Mouse (Mus musculus) retina, embryonic 14.5 days (tissue): ENCODE measurements at regions not wholly inside any gene's neighbourhood (a gene's known extent, or its start where the extent isn't known, plus 50 kb on each side); places are given as distances from the start of the nearest gene placed in this dataset.
A peak's percentile ranks its signal among the peaks of the same experiment; 100 is the strongest.

Source experiments
- DNase-seq: peaks from one replicate; pipeline ENCODE4 v3.0.0-alpha.2; 2015; ENCODE audit warnings: low spot score

- no peak for DNase-seq
These were observed 88.7 kb upstream of the Hdac4 start for GRCm38 (mm10) chr1:92284155-92284554.

DNA sequence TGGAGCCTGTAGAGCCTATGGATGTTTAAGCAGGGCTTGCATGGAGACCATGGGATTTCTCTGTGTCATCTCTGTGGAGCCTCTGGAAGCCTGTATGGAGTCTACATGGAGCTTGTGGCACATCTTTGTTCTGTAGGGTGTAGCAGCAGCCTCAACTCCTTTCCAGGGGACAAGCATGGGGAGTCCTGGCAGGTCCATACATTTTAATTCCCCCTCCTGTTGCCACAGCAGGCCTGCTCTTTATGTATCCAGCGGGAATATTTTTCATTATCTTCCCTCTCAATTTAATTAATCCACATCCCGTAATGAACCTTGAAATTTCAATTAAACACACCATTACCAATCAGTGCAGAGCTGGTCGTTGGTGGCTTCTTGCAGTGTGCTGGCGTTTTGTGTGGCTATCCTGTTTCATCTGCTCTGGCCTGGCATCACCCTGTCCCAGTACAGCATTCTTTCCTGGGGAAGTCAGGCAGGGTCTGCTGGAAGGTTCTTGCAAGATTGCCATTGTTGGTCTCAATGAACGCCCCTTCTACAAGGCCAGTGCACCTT lies 81.8 kb upstream of the Hdac4 start:
- DNase-seq, result no peak

DNA sequence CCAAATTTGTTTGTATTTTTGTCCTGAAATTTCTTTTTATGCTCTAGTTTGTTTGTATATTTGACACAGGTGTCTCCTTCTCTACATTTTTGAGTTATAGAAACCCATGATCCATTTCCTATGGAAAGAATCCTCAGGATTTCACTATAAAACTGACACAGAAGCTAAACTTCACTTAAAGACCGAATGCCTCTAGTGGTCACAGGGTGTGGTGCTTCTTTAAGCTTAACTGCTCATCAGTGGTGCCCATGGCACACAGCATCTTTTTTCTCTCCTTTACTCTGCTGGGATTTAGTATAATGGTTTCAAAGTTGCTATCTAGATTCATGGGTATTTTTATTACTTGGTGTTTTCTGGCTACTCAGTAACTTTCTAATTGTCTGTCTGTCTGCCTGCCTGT lies 79.9 kb upstream of the Hdac4 start:
- DNase-seq, result no peak

DNA sequence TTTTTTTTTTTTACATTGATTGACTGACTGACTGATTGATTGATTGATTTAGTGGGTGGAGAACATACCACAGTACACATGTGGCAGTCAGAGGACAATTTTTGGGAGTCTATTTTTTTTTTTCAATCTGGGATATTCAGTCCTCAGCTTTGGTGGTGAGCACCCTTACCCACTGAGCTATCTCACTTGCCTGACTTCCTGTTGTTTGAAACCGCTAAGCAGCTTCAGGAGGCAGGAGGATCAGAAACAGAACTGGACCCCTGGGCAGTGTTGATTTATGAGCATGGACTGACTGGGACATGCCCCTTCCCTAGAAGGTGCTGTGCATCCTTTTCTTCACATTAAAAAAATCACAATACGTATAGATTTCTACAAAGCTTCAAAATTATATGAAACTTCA lies 78.3 kb upstream of the Hdac4 start:
- DNase-seq, result no peak

DNA sequence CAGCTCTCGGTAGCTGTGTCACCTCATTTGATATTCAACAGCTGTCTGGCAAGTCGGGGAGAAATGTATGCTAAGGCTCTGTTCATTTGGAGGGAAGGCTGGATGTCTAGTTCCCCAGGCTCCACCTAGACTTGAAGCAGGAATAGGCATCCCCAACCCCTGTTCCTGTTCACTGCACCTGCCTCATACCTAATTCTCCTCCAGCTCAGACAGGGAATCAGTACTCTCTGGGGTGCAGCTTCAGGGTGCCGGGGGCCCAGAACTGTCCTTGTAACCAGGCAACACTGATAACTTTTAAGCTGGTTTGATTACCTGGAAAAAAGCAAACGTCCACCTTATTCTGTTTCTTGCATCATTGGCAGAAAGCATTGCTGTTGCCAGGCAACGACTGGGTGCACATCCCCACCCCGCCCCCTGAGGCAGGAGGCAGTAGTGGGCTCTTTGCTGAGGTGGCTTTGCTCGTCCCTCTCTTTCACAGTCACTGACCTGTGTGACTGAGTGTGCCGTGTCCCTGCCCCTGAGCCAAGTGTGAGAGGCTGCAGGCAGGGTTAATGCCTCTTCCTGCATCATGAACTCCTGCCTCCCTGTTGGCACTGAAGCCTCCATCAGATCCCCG lies 76.3 kb upstream of the Hdac4 start:
- peak; percentile 36 for DNase-seq

GRCm38 (mm10) chr1:92270486-92271058 lies 75.1 kb upstream of the Hdac4 start:
- no peak for DNase-seq

GRCm38 (mm10) chr1:92269464-92269863 lies 74.0 kb upstream of the Hdac4 start:
- DNase-seq, result no peak

GRCm38 (mm10) chr1:92264941-92265340 lies 69.4 kb upstream of the Hdac4 start:
- DNase-seq, result no peak

DNA sequence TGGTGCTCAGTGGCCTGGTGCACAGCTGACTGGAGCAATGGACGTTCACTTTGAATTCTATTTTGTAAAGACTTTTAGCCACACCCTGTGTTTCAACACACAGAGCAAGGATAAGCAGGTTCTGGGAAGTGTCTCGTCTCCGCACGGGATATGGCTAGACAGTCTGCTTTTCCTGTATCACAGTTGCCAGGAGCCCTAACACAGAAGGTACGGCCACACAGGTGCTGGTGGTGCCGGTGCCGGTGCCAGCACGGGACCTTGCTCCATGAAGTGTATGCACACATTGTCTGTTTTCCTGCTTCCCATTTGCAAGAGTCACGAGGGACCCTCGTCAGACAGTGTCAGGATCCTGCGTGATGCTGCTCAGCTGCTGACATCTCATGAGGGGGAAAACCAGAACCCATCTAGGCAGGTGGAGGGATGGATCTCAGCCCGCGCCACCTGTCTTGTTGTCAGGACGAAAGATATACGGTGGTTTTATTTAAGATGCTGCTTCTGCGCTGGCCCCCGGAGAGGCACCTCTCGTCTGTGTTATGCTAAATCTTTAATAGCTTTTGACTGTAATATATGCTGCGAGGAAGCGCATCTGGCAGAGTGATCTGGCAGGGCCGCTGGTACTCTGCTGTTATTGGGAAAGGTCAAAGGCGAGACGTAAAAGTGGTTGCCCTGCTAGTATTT lies 64.4 kb upstream of the Hdac4 start:
- no peak for DNase-seq

- no peak for DNase-seq
These were observed 62.5 kb upstream of the Hdac4 start for GRCm38 (mm10) chr1:92258026-92258425.

DNA sequence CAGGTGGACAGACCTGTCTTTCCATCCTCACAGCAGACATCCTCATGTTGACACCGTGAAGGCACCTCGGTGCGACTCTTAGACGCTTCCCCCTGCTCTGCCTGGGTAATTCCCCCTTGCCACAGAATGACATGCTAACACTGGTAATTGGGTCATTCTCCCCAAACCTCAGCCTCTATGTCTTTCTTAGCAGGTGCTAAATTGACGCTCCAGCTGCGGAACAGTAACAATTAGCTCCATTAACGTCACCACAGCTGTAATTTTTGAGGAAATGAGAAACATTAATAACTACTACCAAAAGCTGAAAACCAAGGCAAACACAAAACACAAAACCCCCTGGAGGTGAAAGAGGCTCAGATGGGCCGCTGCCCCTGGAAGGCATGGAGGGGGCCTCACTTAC lies 57.6 kb upstream of the Hdac4 start:
- DNase-seq, result no peak

DNA sequence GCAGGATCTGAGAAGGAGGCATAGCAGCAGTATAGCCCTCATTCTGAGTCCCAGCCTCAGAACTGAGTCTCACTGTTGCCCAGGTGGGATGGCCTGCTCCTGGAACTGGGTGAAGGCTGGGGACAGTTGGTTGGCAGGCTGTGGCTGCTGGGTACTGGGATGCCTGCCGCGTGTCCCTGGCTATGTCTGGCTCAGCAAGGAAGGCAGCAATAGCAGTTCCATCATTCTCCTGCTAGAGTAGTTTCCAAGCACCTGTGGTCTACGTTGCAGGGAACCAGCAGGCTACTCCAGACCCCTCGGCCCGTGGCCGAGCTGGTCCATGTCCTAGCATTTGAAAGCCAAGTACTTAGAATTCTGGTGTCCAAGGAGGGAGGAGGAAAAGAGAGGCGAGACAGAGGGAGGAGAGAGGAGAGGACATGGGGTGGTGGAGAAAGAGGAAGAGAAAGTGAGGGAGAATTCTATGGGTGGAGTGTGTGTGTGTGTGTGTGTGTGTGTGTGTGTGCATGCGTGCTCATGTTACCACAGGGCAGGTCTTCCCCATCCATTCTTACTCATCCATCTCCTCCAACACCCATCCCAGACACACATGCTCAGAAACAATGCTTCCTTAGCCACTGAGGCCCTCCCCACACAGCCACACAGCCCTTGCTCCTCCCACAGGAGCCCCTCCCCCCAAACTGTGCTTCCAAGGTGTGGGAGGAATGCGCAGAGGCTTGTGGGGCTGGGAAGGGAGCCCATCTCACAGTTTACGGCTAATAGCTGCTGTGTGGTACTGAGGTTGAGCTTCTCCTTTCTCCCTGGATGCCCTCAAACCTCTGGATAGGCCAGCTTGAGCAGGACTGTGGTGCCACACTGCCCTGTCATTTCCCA lies 55.3 kb upstream of the Hdac4 start:
- DNase-seq, result no peak
